Mouse (Mus musculus) lung, adult 18-20 months (tissue): ENCODE data around the gene Gm10197.
"Not testable (repeated sequence)": the region's sequence is repeated elsewhere in the genome, so short reads cannot be mapped to it uniquely, and the experiment has no call there.

Source experiments
- DNase-seq, 2 experiments: peaks; one replicate each; pipeline ENCODE4 v3.0.0; 2022; ENCODE audit warnings: mixed read lengths in 2 of 2

The Gm10197 gene

GRCm38 (mm10) chr19:53371666-53372065, at the start of gene Gm10197:
Gene Gm10197 (minus strand): TSS chr19:53371766.
- DNase-seq, result no peak

- DNase-seq, result peak; percentile 80 to 81
Observed at GRCm38 (mm10) chr19:53420924-53421582, 49.5 kb upstream of the Gm10197 start.

- peak; percentile 57 to 62 for DNase-seq
Observed at GRCm38 (mm10) chr19:53419834-53420233, 48.3 kb upstream of the Gm10197 start.

- no peak for DNase-seq
Observed at GRCm38 (mm10) chr19:53415198-53415597, 43.6 kb upstream of the Gm10197 start.

- no peak for DNase-seq
Observed at GRCm38 (mm10) chr19:53414650-53415049, 43.1 kb upstream of the Gm10197 start.

GRCm38 (mm10) chr19:53413617-53414380, 42.2 kb upstream of the Gm10197 start:
- no peak for DNase-seq

GRCm38 (mm10) chr19:53412149-53412848, 40.7 kb upstream of the Gm10197 start:
- no peak for DNase-seq

- no peak for DNase-seq
Observed at GRCm38 (mm10) chr19:53409663-53410307, 38.2 kb upstream of the Gm10197 start.

GRCm38 (mm10) chr19:53408398-53408797, 36.8 kb upstream of the Gm10197 start:
- DNase-seq, result no peak

GRCm38 (mm10) chr19:53407350-53407749, 35.8 kb upstream of the Gm10197 start:
- DNase-seq, result no peak

GRCm38 (mm10) chr19:53405810-53406209, 34.2 kb upstream of the Gm10197 start:
- no peak for DNase-seq

- no peak for DNase-seq
Observed at GRCm38 (mm10) chr19:53404837-53405356, 33.3 kb upstream of the Gm10197 start.

- no peak for DNase-seq
Observed at GRCm38 (mm10) chr19:53404219-53404836, 32.8 kb upstream of the Gm10197 start.

- no peak for DNase-seq
Observed at GRCm38 (mm10) chr19:53402741-53403432, 31.3 kb upstream of the Gm10197 start.

GRCm38 (mm10) chr19:53400332-53401110, 29.0 kb upstream of the Gm10197 start:
- DNase-seq, result no peak

GRCm38 (mm10) chr19:53399213-53399612, 27.6 kb upstream of the Gm10197 start:
- no peak for DNase-seq

GRCm38 (mm10) chr19:53397451-53398233, 26.1 kb upstream of the Gm10197 start:
- no peak for DNase-seq

- DNase-seq, result not testable (repeated sequence)
Observed at GRCm38 (mm10) chr19:53395805-53396204, 24.2 kb upstream of the Gm10197 start.

- DNase-seq, result not testable (repeated sequence)
Observed at GRCm38 (mm10) chr19:53394956-53395355, 23.4 kb upstream of the Gm10197 start.

GRCm38 (mm10) chr19:53394552-53394951, 23.0 kb upstream of the Gm10197 start:
- peak in 1 of 2 experiments; percentile 43 for DNase-seq
